Mouse (Mus musculus) c-Kit-positive CD71-positive TER-119-positive erythroid progenitor cells, embryonic 14.5 days (primary cell): ENCODE measurements around the gene Kirrel3.

Experiments used
- DNase-seq: peaks from one replicate; pipeline ENCODE4 v3.0.0-alpha.2; 2013; ENCODE audit warnings: low spot score

Gene Kirrel3

GRCm38 (mm10) chr9:34825402-34826008, 339.8 kb downstream of the Kirrel3 start:
- DNase-seq, result no peak

GRCm38 (mm10) chr9:34830696-34831095, 345.0 kb downstream of the Kirrel3 start:
- DNase-seq, result no peak

GRCm38 (mm10) chr9:34836801-34837200, 351.1 kb downstream of the Kirrel3 start:
- DNase-seq, result no peak

GRCm38 (mm10) chr9:34837700-34838462, 352.2 kb downstream of the Kirrel3 start:
- no peak for DNase-seq

- no peak for DNase-seq
Measured at GRCm38 (mm10) chr9:34843275-34843965, 357.7 kb downstream of the Kirrel3 start.

- DNase-seq, result no peak
Measured at GRCm38 (mm10) chr9:34846440-34846839, 360.7 kb downstream of the Kirrel3 start.

- no peak for DNase-seq
Measured at GRCm38 (mm10) chr9:34847664-34848063, 362.0 kb downstream of the Kirrel3 start.

GRCm38 (mm10) chr9:34851136-34851535, 365.4 kb downstream of the Kirrel3 start:
- DNase-seq, result no peak

GRCm38 (mm10) chr9:34857575-34857974, 371.9 kb downstream of the Kirrel3 start:
- peak; percentile 11 for DNase-seq

- no peak for DNase-seq
Measured at GRCm38 (mm10) chr9:34858071-34858470, 372.4 kb downstream of the Kirrel3 start.

- no peak for DNase-seq
Measured at GRCm38 (mm10) chr9:34860934-34861333, 375.2 kb downstream of the Kirrel3 start.

GRCm38 (mm10) chr9:34861775-34862174, 376.1 kb downstream of the Kirrel3 start:
- DNase-seq, result no peak

- no peak for DNase-seq
Measured at GRCm38 (mm10) chr9:34865606-34866005, 379.9 kb downstream of the Kirrel3 start.

GRCm38 (mm10) chr9:34871316-34871966, 385.7 kb downstream of the Kirrel3 start:
- no peak for DNase-seq

GRCm38 (mm10) chr9:34875238-34875637, 389.5 kb downstream of the Kirrel3 start:
- no peak for DNase-seq

- no peak for DNase-seq
Measured at GRCm38 (mm10) chr9:34877186-34877585, 391.5 kb downstream of the Kirrel3 start.

- DNase-seq, result no peak
Measured at GRCm38 (mm10) chr9:34877799-34878198, 392.1 kb downstream of the Kirrel3 start.

GRCm38 (mm10) chr9:34881750-34882149, 396.1 kb downstream of the Kirrel3 start:
- no peak for DNase-seq

- DNase-seq, result no peak
Measured at GRCm38 (mm10) chr9:34882211-34882610, 396.5 kb downstream of the Kirrel3 start.

- DNase-seq, result no peak
Measured at GRCm38 (mm10) chr9:34883122-34883521, 397.4 kb downstream of the Kirrel3 start.

GRCm38 (mm10) chr9:34884325-34884724, 398.6 kb downstream of the Kirrel3 start:
- DNase-seq, result no peak

GRCm38 (mm10) chr9:34884942-34885341, 399.2 kb downstream of the Kirrel3 start:
- no peak for DNase-seq

GRCm38 (mm10) chr9:34886746-34887145, 401.1 kb downstream of the Kirrel3 start:
- DNase-seq, result no peak
